Mouse (Mus musculus) c-Kit-negative CD71-positive TER-119-positive erythroid progenitor cells, embryonic 14.5 days (primary cell): ENCODE data around the gene Myo1d.

ENCODE experiments used
- DNase-seq: peaks from one replicate; pipeline ENCODE4 v3.0.0-alpha.2; 2013; ENCODE audit warnings: low read depth, low spot score

Gene Myo1d

DNA sequence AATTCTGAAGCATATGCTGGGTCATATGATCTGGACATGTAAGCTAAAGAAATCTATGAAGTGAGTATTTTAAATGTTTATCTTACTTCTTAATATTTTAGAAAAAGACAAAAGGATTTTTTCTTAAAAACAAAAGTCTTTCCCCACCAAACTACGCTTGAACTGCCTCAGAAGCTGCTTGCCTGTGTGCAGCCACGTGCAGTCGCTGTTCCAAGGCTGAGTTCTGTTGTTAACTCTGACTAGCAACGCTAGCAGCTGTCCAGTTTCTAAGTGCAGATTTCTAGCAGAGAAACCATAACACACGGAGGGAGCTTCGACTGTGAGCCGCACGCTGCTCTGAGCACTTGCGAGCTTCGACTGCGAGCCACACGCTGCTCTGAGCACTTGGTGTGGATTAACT lies 55.1 kb downstream of the Myo1d start:
- DNase-seq = no peak

DNA sequence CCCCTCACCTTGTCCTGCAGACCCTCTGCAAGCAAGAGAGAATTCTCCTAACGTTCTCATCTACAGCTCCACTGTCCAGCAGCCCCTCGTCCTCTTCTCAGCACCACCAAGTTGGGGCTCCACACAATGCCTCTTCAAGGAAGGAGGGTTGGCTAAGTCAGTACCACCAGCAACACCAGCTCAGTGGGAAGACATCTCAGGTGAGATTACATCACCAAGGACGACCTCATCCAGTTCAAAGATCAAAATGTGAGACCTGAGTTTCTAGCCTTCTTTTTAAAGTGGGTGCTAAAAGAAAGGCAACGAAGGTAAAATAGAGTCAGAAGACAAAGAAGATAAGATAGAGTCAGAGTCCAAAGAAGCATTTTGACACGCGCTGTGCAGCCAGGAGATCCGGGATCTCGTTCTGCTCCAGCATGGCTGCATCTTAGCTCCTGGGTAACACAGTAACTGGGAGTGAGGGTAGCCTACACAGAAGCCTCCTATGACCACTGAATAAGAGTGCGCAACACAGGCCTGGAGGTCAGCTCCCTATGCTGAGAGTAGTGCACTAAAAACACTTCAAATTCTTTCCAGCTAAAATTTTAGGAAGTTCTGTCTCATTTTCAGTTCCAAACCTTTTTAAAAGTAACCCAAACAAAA lies 56.3 kb downstream of the Myo1d start:
- DNase-seq = no peak

DNA sequence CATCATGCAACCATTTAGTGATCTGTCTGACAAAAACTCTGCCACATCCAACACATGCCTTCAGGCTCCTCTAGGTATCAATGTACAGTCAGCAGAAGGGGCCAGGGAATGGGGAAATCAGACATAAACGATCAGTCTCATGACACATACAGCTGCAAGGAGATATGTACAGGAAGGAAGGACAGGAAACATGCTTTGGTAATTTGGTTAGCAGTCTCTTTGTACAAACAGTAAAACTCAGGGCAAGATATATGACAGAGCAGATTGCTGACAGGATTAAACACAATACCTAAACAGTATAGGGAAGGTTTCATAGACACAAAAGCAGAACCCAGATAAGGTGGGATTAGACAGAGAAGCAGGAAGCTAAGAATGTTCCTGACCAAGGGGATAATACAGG lies 60.8 kb downstream of the Myo1d start:
- no peak for DNase-seq

DNA sequence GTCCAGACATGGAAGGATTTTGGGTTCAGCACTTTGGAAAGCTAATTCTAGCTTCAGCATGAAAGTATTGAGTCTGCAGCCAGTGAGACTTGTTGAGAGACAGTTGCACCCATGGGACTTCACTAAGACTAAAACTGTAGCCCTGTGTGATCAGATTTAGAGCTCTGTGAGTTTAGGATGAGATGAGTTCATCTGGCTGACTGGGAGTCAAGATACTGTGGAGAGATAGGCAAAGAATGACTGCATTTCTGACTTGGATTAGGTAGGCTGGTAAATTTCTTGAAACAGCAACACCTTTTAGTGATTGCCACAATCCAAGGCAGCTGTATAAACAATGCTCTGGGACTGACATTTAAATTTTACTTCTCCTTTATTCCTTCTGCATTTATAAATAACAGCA lies 61.8 kb downstream of the Myo1d start:
- no peak for DNase-seq

DNA sequence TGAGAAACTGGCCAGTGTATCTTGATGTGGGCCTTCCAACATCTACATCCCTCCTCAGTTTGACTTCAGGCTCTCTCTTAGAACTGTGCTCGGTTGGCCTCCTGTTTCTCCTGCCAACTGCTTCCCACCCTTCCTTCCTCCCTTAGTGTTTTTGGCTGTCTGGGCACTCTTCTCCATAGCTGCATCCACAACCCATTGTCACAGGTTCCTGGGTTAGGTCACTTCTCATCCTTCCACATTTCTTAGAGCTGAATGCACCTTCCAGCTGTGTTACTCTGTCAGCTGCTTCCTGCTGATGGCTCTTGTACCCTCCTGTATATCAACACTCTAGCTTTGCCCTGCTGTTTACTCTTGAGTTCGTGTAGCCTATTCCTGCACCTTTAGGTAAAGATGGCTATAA lies 64.7 kb downstream of the Myo1d start:
- DNase-seq = no peak

DNA sequence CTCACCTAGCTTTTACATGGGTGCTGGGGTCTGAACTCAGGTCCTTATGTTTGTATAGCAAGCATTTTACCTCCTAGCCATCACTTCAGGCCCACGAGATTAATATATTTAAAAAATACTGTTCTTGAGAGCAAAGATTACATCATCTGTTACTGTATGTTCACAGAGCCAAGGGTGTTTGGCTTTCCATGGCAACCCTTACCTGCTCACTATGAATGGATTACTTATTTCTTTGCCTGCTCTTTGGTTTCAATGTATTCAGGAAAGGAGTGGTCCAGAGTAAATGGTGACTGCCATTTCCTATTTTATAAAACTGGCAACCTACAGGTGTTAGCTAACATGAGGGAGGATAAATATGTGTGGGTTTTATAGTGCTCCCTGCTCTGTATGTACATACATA lies 66.1 kb downstream of the Myo1d start:
- no peak for DNase-seq

DNA sequence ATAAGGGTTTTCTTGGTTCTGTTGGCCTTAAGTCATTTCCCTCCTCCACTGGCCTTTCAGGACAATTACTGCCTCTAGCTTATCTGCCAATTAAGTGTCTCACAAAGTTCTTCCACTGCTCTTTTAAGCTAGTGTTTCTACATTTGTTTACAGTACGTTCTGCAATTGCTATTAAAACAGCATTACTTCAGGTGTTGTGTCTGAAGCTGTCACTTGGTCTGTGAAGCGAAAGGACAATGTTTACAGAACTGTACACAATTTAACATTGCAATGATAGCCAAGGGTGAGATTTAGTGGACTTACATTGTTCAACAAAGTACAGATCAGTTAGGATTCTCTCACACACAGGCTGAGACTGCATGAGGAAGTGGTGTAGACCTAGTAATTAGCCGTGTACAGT lies 67.6 kb downstream of the Myo1d start:
- no peak for DNase-seq

DNA sequence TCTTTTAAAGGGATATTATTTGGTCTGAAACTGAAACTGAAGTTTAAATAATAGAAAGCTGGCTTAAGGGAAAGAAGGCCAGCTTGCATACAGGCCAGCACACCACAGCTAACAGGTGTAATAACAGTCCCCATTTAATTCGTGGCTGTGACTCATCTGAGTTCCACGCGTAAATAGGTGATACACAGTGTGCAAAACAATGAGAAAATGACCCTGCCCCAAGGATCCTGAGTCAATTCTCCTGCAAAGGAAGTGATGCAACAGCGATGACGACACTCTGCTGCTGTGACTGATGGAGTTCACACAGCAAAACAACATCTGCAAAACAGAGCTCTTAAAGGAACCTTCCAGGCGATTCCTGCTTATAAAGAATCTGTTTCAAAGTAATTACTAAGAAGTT lies 68.5 kb downstream of the Myo1d start:
- DNase-seq = no peak

DNA sequence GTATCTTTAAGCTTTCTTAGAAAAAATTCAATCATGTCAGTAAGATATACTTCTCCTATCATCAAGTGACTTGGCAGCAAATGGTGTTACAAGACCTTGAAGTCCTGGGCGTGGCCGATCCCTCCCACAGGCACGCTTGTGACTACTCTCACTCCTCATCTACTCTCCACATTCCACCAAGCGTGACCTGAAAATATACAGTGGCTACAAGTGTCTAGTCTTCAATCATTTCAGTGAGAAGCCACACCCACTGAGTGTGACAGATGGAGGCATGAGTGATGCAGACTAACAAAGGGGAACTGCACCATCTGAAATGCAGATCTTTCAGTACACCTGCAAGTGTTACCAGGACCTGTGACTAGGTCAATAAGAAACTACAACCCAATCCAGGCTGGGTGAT lies 79.2 kb downstream of the Myo1d start:
- no peak for DNase-seq

DNA sequence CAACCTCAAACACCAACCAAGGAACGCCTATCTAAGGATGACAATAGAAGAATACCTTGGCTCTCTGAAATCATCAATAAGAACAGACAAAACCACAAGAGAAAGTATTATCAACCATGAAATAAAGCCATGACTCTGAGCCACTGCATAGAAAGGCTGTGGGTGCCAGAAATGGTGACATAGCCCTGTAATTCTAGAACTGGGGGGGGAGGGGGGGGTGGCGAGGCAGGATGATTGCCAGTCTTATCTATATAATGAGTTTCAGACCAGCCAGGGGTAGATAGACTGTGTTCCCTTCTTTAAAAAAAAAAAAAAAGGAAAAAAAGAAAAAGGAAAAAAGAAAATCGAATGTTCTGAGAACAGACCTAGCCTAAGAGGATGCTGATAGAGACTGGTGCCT lies 81.1 kb downstream of the Myo1d start:
- no peak for DNase-seq

DNA sequence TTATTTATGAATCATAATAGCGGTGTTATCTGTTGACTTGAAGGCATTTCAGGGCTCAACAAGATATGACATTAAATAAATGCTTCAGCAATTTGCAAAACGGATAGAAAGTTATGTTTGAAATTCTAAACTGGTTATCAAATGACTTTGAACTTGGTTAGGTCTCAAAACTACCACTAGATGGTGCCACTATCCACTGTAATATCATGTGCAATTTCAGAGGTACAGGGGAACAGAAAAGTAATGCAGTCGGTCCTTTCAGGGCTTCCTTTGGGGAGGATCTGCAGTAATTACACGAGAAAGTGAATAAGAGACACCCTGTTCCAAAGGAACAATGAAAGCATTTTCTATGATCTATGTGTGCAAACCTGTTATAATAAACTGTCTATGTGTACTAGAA lies 83.5 kb downstream of the Myo1d start:
- peak; percentile 38 for DNase-seq

DNA sequence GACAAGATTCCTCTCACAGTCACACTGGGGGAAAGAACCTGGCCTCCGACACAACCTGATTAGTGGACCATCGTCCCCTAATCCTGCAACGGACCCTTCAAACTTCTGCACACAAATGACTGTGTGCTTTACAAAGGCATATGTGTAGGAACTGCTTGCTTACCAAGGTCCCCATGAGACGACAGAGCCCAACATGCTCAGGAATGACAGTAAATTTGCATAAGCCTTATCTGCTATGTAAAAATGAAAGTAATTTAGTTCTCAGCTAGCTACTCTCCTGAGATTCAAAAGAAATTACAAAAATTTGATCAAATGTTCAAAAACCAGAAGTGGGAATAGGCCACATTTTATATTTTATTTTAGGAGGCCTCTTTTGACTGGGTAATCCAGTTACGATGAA lies 95.2 kb downstream of the Myo1d start:
- no peak for DNase-seq

DNA sequence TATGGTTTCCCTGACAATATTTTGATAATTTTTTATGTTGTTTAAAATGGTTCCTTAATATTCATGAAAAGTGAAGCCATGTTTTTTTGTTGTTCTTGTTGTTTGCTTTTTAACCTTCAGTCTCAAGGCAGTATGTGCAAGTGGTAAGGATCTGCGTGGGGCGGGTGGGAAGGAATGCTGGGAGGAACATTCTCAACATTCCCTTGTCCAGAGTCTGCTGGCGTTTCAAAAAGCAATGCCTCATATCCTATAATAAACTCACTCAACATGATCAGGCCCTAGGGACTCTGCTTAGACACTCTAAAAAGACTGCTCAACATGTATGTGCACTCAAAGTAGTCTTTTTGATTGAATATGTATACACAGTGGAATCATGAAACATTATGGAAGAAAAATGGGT lies 97.1 kb downstream of the Myo1d start:
- no peak for DNase-seq

DNA sequence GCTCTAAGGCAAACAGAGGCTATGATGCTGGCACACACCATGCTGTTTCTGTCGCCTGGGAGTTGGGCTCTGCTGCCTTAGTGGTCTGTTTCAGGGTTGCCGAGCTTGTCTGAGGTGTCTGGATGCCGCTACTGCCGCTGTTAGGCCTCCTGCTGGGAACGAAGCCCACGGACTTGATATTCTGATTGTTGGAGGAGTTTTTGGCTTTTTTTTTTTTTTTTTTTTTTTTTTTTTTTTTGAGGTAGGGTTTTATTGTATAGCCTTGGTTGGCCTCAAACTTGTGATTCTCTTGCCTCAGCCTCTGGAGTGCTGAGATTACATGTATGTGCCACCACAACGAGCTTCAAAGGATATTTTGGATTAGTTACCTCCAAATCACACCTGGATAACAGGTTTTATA lies 106.8 kb downstream of the Myo1d start:
- no peak for DNase-seq

DNA sequence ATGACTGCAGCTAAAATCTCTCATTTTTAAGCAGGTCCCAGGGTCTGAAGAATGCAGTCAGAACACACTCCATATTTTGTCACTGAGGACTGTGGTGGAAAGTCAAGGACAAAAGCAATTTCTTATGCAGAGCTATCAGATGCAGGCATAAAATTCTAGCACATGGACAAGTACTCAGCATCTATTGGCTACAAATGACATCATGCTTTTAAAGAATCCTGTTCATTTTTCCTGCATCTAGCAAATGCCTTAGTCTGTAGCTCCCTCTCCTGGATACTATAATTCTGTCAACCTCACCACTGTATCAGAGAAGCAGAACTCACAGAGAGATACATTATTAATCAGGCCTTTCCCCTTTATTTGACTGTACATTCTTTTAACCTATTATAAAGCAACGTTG lies 109.4 kb downstream of the Myo1d start:
- no peak for DNase-seq

DNA sequence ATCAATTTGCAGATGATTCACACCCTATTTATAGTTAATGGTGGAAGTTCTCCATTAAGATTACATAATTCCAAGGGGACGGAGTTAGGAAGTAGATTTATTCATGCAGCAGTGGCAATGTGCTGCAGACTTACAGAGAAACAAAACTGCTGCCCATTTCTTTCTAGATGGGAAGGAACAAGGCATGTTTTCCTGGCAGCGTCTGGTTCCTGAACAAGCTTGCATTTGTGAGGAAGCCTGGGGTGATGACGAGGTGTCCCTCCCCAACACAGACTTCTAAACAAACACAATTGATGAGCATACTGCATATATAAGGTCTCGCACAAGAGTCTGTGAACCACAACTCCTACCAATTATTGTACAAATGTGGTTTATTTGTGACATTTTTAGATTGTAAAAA lies 109.9 kb downstream of the Myo1d start:
- no peak for DNase-seq

DNA sequence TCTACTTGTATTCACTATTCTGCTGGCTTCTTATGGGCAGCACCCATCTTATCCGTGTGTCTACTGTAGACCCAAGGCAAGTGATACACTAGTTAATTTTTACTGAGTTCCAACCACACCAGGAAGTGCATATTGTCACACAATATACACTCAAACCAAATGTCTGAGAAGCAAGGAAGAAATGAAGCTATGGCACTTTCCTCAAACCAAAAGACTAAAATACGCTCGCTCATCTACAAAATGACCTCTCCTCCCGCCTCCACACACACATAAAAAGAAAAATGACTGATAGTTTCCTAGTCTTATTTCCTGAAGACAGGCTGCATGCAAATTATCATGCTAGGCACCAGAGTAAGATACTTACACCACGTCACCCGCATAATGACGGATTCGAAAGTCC lies 113.6 kb downstream of the Myo1d start:
- no peak for DNase-seq

DNA sequence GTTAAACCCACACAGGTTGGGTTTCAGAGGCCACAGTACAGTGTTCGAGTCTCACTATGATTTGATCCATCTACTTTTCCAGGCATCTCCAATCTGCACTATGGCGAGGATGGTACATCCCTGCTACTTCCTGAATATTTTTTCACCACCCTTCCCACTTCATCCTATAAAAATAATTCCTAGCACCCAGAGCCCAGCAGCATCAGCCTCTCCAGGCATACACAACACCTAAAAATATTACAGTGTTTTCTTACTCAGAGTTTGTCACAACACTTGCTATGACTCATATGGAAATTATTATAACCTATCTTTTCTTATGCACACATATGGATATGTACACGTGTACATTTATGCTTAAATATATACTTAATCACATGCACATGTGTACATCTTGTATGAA lies 115.6 kb downstream of the Myo1d start:
- no peak for DNase-seq

DNA sequence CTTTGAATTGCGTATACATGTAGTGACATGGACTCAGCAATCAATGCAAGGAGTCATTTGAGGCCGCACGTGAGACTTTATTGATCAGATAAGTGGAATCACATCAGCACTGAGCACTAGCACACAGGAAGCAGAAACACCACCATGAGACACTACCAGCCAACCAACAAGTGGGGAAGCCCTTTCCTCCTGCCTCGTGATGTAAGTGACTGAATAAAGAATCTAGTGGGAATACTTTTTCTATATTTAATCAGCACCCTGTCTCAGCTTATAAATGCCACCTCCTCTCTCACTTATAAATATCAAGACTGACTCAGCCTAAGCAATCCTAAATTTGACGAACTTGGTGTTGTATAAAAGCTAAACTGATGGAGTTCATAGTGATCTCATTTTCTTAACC lies 134.7 kb downstream of the Myo1d start:
- DNase-seq = no peak

DNA sequence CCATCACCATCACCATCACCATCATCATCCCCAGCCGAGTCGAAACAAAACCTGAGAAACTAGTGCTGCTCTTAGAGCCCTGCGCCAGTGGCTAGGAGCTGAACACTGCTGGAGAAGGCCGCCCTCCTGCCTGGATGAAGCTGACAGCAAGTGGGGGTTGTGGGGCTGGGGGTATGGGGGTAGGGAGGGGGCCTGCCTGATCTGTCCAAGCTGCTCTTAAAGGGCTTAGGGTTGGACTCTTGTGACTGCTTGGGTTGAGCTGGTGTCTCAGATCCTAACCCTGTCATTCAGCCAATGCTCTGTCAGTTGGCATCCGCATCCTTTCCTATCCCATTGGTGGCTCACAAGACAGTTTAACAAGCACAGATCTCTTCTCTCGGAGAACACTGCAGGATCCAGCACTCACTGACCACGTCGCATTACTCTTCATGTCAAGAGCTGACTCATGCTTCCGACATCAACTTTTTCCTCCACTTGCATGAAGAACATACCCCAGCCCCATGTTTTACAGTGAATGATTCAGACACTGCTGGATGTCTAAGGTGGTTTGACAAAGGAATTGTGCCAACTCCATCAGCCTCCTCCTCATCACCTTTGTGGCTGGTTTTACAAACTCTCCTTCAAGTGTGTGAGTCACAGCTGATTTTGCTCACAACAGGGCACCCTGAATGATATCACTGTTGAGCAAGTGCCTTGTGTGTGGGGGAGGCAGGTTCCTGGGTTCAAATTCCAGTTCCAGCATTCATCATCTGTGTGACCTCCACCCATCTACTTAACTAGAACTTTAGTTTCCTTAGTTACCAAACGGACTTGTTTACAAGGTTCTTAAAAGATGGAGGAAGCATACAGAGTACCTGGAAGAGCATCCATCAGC lies 150.6 kb downstream of the Myo1d start:
- DNase-seq = no peak

DNA sequence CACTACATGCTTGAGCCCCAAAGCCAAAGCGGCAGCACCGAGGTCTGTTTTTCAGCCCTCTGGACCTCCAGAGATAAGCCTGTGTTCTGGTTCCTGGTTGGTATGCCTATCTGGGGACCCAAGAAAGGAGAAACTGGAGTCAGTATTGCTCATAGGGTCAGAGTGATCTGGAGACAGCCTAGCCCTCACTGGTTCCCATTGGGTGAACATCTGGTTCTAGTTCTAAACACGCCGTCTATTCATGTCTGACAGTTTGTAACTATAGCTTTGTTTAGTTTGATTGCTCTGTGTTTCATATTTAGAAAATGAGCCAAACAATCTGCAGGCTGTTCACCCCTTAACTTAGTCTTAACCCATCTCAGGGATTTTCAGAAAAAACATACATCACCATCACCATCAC lies 151.2 kb downstream of the Myo1d start:
- DNase-seq = no peak

DNA sequence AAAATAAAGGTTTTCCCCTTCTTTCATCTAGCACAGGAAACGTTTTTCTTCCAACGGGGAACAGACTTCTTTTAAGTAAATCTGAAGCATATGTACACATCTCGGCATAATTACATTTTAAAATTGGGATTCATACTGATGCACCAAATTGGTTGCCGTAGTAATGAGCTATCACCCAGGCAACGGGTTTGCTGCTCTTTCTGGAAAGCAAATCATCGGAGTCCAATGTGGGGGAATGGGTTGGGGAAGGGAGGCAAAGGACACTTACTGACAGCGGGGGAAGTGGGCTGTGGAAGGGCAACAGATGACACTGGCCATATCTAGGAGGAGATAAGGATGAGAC lies 156.8 kb downstream of the Myo1d start:
- no peak for DNase-seq

DNA sequence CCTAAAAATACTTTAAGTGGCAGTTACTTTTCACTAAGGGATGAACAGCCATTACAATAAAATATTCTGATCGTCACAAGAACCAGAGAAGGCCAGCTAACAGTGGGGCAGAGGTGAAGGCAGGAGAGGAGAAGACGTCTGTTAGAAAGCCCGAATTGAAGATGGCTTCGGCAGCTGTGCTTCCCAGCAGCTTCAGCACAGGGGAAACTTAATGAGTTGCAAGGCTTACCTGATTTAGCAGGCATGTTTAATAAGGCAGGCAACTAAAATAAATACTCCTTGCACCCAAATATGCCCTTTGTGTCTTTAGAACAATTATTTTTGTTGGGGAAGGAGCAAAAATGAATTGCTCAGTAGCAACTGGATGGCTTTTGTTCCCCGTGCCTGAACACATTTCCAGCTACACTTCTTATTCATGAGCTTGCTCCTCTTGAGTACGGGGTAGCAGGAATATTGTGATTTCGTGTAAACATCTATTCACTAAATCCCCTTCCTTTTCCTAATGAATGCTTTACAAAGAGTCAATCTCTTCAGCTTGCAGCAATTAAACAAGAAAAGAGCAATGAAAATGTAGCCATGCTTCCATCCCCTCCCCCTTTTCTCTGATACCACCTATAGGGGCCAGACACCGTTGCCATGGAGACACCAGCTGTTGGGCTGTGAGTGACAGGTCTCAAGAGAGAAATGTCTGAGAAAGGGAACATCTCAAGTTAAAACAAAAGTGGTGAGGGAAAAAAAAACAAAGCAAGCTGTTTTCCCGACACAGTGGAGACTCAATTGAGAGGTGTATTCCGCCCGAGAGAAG lies 157.4 kb downstream of the Myo1d start:
- no peak for DNase-seq
